Mouse (Mus musculus) embryonic stem cell, embryonic (primary cell): Measurements from ENCODE around the gene Os9.

ENCODE experiments used
- CTCF ChIA-PET, 4 experiments: fragments of 300-600 bp in 2 of 4; fragments of 350-600 bp in 2 of 4; sonication (Branson Sonifier 250); formaldehyde crosslinking; loops; one replicate each; lab custom pipeline; 2022; ENCODE audit warnings: inconsistent platforms in 2 of 4; lab: Charles Lee
- POLR2A ChIA-PET, 4 experiments: fragments of 300-600 bp in 2 of 4; fragments of 350-600 bp in 2 of 4; sonication (Branson Sonifier 250); formaldehyde crosslinking; loops; one replicate each; lab custom pipeline; 2022; ENCODE audit warnings: antibody characterized with exemption in 4 of 4, inconsistent platforms in 1 of 4; lab: Charles Lee

Os9 gene

DNA sequence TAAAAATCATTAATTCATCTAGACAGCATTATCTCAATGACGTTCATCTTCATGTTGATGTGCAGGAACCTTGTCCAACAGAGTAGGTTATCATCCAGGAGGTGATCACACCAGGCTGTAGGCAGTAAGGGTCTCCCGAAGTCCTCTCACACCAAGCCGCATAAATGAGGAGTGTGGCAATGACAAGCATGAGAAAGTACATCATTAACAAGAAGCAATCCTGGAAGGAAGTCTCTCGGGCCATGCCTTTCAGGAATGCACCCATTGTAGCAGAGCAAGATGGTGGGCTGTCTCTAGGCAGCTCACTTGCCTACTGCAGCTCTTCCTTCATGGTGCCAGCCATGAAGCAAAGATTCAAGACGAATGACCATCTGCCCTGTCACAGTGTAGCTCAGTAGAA lies 33.7 kb upstream of the Os9 start:
- ChIA-PET CTCF (interaction anchor here in 1 of 4 experiments (1.7 kb wide), 1 partner anchor 16 kb away, joined by 3 read pairs; no protein-coding TSS in a partner anchor), POLR2A (interaction anchor here in 3 of 4 experiments (0.5 to 1.7 kb wide), 7 partner anchors 9 to 60 kb away, joined by 3 to 5 read pairs (median 3); partner anchors contain the start of genes B4galnt1 (in 2 of the 3) and Pip4k2c (in 1 of the 3))

DNA sequence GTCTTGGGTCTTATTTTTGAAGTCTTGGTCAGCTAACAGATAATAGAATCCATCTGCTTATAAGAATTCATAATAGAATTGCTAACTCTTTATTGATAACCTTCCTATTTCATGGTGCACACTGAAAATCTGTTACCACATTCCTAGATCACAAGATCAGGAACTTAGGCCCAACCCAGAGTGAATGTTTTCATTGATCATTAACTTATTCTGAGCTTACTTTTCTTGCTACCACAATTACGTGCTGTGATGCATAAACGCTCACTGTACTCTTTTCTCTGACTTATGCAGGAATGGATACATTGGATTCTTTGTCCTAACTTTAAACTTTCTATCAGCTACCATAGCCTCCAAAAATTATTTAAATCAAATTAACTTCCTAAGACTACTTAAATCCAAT lies 33.3 kb upstream of the Os9 start:
- POLR2A ChIA-PET = interaction anchor here in 3 of 4 experiments (0.5 to 1.7 kb wide), 9 partner anchors 8 to 60 kb away, joined by 3 to 5 read pairs (median 3); partner anchors contain the start of genes B4galnt1 (in 2 of the 3) and Pip4k2c (in 1 of the 3)
- CTCF ChIA-PET = interaction anchor here in 2 of 4 experiments (1.1 to 2.3 kb wide), 2 partner anchors 11 to 16 kb away, joined by 3 to 11 read pairs; partner anchors contain the start of gene B4galnt1 (in 1 of the 2)

DNA sequence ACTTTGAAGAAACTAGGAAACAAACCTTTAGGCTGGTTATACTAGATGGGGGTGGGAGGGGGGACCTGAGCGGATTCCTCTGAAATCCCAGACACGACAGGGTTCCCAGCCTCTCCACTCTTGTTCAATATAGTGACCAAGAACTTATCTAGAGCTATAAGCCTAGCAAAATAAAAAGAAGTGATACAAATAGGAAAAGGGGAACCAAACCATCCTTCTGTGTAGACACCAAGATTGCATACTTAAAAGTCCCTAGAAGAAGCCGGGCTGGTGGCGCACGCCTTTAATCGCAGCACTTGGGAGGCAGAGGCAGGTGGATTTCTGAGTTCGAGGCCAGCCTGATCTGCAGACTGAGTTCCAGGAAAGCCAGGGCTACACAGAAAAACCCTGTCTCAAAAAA lies 32.4 kb upstream of the Os9 start:
- POLR2A ChIA-PET = interaction anchor here in 2 of 4 experiments (0.6 to 1.7 kb wide), 8 partner anchors 10 to 83 kb away, joined by 3 to 5 read pairs (median 3); partner anchors contain the start of genes B4galnt1 (in 1 of the 2) and Pip4k2c (in 1 of the 2)
- CTCF ChIA-PET = interaction anchor here in 3 of 4 experiments (0.6 to 2.3 kb wide), 3 partner anchors 12 to 180 kb away, joined by 3 to 11 read pairs (median 4); partner anchors contain the start of gene B4galnt1 (in 1 of the 3)

DNA sequence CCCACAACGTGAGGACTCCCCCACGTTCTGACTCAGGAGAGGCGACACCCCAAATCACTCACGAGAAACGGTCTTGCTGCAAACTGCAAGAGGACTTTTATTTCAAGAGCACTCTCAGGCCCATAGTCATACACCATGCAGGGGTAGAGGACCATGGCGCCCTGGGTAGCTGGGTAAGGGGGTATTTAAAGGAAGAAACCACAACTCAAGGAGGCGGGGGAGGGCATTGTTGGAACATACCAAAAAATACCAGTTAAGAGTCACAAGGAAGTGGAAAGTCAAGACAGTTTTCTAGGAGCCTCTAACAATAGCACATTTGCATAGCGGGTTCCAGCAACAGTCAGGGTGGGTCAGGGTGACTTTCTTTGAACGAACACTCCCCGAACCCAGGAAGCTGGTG lies 31.6 kb upstream of the Os9 start:
- POLR2A ChIA-PET = interaction anchor here in 2 of 4 experiments (0.6 to 1.6 kb wide), 4 partner anchors 59 to 460 kb away, joined by 3 to 4 read pairs (median 4); partner anchors contain the start of gene Pip4k2c (in 1 of the 2)
- CTCF ChIA-PET = interaction anchor here in 2 of 4 experiments (0.6 to 2.3 kb wide), 2 partner anchors 18 to 181 kb away, joined by 4 to 11 read pairs; no protein-coding TSS in a partner anchor

DNA sequence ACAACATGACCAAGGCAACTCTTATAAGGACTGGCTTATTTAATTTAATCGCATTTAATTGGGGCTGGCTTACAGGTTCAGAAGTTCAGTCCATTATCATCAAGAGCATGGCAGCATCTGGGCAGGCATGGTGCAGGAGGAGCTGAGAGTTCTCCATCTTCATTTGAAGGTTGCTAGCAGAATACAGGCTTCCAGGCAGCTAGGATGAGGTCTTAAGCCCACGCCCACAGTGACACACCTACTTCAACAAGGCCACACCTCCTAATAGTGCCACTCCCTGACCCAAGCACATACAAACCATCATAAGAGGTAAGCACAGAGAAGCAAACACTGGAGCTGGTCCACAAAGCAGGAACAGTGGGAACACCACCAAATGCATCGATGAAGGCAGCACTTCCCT lies 30.3 kb upstream of the Os9 start:
- POLR2A ChIA-PET = interaction anchor here in 1 of 4 experiments (1.1 to 1.2 kb wide), 2 partner anchors 30 to 187 kb away, joined by 3 read pairs; partner anchors contain the start of gene Os9
- CTCF ChIA-PET = interaction anchor here in 1 of 4 experiments (0.6 kb wide), 1 partner anchor 922 kb away, joined by 3 read pairs; no protein-coding TSS in a partner anchor

DNA sequence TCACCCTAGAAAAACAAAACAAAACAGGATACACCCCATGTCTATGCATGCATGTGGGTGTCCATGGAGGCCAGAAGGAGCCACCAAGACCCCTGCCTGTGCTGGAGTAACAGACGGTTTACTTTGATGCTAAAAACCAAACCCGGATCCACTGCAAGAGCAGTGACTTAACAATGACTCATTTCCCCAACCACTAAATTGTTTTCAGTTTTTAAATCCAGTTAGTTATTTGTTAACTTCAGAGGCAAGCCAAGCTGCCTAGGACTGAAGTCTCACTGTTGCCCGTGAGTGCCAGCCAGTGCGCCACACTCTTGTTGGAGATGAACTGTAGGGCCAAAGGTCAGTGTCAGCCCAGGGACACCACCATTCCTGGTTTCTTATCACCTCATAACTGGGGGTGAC lies 29.5 kb upstream of the Os9 start:
- CTCF ChIA-PET = interaction anchor here in 1 of 4 experiments (0.5 kb wide), 1 partner anchor 40 kb away, joined by 7 read pairs; no protein-coding TSS in a partner anchor
- POLR2A ChIA-PET = interaction anchor here in 1 of 4 experiments (1.1 to 1.2 kb wide), 2 partner anchors 30 to 188 kb away, joined by 3 read pairs; partner anchors contain the start of gene Os9

DNA sequence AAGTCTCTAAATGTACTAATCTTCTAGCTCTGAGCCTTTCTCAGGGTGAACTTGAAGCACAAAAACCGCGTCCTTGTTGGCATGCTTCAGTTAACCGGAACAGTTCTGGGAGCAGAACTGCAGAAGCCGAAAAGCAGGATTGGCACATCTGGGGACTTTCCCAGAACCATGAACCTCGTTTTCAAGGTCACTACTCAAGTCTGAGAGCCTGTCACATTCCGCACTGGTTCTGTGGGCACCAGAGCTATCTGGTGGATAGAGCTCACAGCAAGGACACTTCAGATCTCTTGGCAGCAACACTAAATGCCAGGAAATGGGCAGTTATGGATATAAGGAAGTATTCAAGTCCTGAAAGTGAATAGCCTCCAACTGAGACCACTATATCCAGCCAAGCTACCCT lies 26.2 kb upstream of the Os9 start:
- POLR2A ChIA-PET = interaction anchor here in 2 of 4 experiments (0.8 to 1.6 kb wide), 4 partner anchors 19 to 175 kb away, joined by 3 to 6 read pairs (median 3); partner anchors contain the start of gene Os9 (in 1 of the 2)
- CTCF ChIA-PET = interaction anchor here in 2 of 4 experiments (0.7 to 1.5 kb wide), 2 partner anchors 23 to 362 kb away, joined by 3 to 5 read pairs; no protein-coding TSS in a partner anchor

DNA sequence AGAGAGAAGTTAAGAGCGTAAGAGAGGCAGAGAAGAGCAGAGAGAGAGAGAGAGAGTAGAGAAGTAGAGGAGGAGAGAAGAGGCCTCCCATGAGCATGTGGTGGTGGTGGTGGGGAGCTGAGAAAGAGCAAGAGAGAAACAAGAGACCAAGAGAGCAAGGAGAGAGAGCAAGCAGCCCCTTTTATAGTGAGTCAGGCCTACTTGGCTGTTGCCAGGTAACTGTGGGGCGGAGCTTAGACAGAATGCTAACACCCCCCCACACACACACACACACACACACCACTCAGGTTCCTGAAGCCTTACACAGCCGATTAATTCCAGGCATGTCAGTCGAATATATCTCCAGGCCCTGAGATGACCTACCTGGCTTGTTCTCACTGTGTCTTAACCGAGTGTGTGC lies 24.4 kb upstream of the Os9 start:
- ChIA-PET CTCF (interaction anchor here in 3 of 4 experiments (0.6 to 2.0 kb wide), 10 partner anchors 10 to 247 kb away, joined by 3 to 7 read pairs (median 4); partner anchors contain the start of genes B4galnt1 (in 2 of the 3) and Os9 (in 1 of the 3)), POLR2A (interaction anchor here (0.6 to 1.7 kb wide), 15 partner anchors 9 to 131 kb away, joined by 3 to 6 read pairs (median 4); partner anchors contain the start of gene Os9 (in 2 of the 4))

DNA sequence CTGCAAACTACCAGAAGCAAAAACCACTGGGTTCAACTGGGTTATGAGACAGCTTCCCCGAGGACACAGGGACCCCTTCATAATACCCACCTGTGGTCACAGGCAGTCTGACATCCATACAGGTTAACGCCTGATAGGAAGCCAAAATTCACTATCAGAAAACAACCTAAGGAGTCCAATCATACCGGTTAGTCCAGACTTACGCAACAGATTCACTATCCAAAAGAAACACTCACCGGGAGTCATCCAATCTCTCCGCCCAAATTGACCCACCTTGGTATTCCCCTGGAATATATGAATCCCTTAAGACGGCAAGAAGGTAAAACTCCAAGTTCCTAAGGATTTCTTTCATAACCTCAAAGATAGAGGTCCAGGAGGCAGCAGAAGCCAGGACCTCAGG lies 23.6 kb upstream of the Os9 start:
- CTCF ChIA-PET = interaction anchor here in 3 of 4 experiments (0.7 to 2.0 kb wide), 5 partner anchors 10 to 309 kb away, joined by 3 to 6 read pairs (median 3); no protein-coding TSS in a partner anchor
- POLR2A ChIA-PET = interaction anchor here in 1 of 4 experiments (0.7 to 1.7 kb wide), 3 partner anchors 16 to 116 kb away, joined by 3 to 6 read pairs (median 4); no protein-coding TSS in a partner anchor

DNA sequence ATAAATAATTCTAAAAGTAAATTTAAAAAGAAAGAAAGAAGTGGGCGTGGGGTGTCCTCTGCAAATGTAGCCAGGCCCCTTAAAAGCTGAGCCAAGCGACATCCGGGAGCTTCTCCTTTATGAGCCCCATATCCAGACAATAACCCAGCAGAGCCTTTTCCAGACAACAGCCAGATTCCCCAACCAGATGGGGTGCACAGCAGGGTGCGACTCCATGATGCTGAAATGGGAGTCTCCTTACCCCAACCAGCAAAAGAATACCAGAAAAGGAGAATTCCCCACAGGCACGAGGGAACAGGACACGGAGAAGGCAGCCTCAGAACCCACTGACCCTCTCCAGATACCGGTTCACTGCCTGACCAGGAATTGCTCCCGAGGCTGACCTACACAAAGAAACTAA lies 22.3 kb upstream of the Os9 start:
- CTCF ChIA-PET = interaction anchor here in 2 of 4 experiments (0.9 to 2.0 kb wide), 5 partner anchors 9 to 310 kb away, joined by 3 to 6 read pairs (median 4); no protein-coding TSS in a partner anchor
- POLR2A ChIA-PET = interaction anchor here in 3 of 4 experiments (0.7 to 1.5 kb wide), 5 partner anchors 10 to 77 kb away, joined by 3 to 5 read pairs (median 4); no protein-coding TSS in a partner anchor

DNA sequence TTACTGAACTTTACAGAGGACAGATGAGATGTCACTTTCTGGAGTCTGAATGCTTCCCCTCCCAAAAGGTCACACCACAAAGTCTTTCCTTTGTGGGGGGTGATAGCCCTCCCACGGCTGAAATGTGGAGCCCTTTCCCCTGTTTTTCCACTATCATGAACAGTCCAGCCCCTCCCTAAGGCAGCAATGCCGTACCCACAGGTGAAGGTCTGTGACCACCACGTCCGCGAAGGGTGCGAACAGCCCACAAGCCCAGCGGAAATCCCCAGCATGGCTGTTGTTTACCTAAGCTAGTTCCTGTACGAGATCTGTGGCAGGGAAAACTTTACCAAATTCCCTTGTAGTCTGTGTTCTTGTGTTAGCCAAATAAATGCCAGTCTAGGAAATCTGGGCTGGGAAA lies 20.6 kb upstream of the Os9 start:
- POLR2A ChIA-PET = interaction anchor here in 3 of 4 experiments (0.7 to 1.8 kb wide), 4 partner anchors 9 to 95 kb away, joined by 3 to 6 read pairs (median 4); partner anchors contain the start of gene Os9 (in 1 of the 3)
- CTCF ChIA-PET = interaction anchor here in 1 of 4 experiments (1.0 to 1.7 kb wide), 2 partner anchors 18 to 19 kb away, joined by 3 read pairs; no protein-coding TSS in a partner anchor

DNA sequence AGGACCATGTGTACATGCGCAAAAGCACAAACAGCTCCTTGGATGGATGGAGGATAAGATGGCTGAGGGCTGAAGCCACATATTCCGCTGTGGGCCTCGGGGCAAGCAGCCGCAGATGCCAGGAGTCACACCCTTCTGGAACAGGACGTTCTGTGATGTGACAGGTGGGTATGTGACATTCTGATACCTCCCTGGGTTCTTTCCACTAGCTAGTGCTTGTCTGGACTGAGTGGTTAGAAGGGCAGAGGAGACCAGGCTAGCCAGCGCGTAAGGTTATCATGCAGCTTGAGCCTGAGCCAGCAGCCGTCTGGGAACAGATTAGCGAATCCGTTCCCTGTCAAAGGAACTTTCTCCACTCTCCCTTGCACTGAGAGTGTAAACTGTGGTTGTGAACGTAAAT lies 20.0 kb upstream of the Os9 start:
- POLR2A ChIA-PET = interaction anchor here in 3 of 4 experiments (0.6 to 1.8 kb wide), 8 partner anchors 9 to 925 kb away, joined by 3 to 6 read pairs (median 4); partner anchors contain the start of gene Os9 (in 1 of the 3)
- CTCF ChIA-PET = interaction anchor here in 1 of 4 experiments (1.0 kb wide), 1 partner anchor 18 kb away, joined by 3 read pairs; no protein-coding TSS in a partner anchor

DNA sequence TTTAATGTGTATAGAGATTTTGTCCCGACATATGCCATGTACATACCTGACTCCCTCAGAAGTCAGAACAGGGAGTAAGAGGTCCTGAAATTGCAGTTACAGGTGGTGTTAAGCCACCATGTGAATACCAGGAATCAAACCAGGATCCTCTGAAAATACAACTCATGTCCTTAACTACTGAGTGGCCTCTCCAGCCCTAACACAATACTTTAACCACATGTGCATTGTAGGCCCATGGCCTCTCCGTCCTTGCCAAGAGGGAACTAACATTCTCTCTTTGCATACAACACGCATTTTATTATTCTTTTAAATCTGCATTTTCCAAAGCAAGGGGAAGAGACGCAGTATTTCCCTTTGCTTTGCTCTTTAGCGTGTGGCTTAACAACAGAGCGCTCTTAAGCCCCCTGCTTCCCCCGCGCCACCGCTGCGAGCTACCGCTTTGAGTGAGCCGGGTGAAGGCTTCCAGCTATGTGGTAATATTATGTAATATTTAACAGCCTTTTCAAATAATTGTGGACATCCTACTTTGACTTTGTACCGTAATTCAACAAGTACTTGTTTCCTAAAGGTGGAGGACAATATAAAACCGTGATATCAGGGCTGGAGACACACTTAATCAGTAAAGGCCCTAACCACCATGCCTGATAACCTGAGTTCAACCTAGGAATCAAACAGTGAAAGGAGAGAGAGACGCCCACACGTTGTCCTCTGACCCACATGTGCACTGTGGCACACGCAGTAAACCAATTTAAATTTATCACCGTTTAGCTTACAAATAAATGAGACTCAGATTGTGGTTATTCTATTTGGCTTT lies 17.6 kb upstream of the Os9 start:
- ChIA-PET CTCF (interaction anchor here in 1 of 4 experiments (0.6 kb wide), 1 partner anchor 148 kb away, joined by 3 read pairs; no protein-coding TSS in a partner anchor), POLR2A (interaction anchor here in 1 of 4 experiments (1.4 kb wide), 1 partner anchor 11 kb away, joined by 3 read pairs; no protein-coding TSS in a partner anchor)

DNA sequence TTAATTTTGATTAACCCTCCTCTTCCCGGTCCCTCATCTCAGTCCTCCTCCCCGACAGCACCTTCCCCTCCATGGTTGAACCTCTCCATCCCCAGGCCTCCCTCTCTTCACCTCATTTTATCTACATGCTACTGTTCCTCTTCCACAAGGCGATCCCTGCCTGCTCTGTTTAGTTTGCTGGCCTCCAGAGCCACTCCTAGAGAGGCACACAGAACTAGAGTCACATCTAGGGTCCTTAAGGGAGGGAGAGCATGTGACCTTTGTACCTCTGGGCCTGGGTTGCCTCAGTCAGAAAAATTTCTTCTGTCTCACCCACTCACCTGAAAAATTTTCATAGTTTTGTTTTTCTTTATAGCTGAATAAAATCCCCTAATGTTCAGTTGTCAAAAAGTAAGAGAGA lies 17.0 kb upstream of the Os9 start:
- ChIA-PET CTCF (no interaction called here), POLR2A (interaction anchor here in 1 of 4 experiments (1.4 kb wide), 1 partner anchor 11 kb away, joined by 3 read pairs; no protein-coding TSS in a partner anchor)

DNA sequence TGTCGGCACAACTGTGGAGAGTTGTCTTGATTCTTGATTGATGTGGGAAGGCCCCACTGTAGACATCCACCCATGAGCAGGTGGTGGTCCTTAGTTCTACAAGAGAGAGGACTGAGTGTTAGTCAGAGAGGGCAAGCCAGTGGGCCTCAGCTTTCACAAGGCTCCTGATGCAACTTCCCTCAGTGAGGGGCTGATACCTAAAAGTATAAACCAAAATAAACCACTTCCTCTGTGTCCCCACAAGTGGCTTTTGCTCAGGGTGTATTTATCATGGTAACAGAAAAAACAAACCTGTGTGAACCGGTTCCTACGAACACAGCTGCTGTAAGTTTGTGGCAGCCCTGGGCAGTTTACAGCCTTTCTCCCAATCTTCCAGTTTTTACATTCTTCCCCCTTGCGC lies 15.6 kb upstream of the Os9 start:
- ChIA-PET POLR2A (interaction anchor here in 2 of 4 experiments (0.8 to 1.1 kb wide), 2 partner anchors 9 to 190 kb away, joined by 3 to 4 read pairs; no protein-coding TSS in a partner anchor), CTCF (interaction anchor here in 1 of 4 experiments (1.2 kb wide), 1 partner anchor 34 kb away, joined by 4 read pairs; no protein-coding TSS in a partner anchor)

DNA sequence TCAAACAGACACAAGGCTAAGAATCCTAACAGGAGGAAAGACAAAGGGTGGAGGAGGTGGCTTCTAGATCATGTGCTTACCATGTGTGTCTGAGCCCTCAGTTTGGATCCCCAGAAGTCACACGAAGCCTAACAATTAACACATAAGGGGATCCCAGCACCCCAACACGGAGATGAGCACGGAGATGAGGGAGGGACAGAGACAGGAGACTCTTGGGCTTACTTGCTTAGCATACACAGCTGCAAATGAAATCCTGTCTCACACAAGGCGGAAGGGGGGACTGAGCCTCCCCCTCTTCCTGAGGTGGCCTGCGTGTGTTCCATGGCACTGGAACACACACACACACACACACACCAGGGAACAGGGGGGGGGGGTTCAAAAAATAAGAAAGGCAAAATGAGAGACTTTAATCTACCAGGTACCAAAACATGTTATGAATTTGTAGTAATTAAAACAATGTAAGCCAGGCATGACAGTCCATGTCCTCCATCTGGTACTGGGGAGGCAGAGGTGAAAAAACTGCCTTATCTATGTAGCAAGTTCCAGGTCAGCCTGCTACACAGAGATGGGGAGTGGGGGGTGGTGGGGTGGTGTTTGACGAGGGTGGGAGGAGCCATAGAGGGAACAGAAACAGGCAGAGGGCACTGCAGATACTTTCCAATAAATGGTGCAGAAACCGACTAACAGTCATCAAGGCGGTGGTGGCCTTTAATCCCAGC lies 14.3 kb upstream of the Os9 start:
- POLR2A ChIA-PET = interaction anchor here in 2 of 4 experiments (0.6 to 1.4 kb wide), 2 partner anchors 26 to 36 kb away, joined by 3 read pairs; no protein-coding TSS in a partner anchor
- CTCF ChIA-PET = interaction anchor here in 3 of 4 experiments (0.6 to 1.7 kb wide), 5 partner anchors 9 to 867 kb away, joined by 3 to 9 read pairs (median 4); partner anchors contain the start of gene Os9 (in 1 of the 3)
